Mouse (Mus musculus): Measurements from ENCODE around the gene Usp22. TPM values are rescaled to one million over a fixed set of nuclear protein-coding genes. Genes with fewer than 3 reads are reported as not detected.

The Usp22 gene
- polyA plus RNA-seq, 2 experiments: 8.2 to 12.8 TPM

DNA sequence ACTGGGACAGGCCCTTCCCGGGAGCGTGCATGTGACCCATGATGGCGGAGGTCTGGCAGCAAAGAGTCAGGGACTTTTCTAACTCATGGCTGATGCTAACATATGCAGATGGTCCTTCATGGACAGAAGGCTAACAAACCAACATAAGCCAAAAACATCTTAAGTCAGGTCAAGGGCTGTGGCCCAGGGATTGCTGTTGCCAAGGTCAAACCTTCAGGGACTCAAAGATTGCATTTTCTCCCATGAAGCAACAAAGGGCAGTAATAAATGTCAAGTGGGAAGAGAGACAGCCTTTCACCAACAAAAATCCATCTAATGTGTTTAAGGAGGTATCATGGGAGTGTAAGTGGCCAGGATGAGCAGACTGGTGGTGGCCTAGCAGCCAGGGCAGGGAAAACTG lies 31.3 kb upstream of the Usp22 start:
- no peak for DNase-seq (ENCODE audit: low read depth in 3 of 3, low spot score in 3 of 3)
- WGBS (ENCODE audit: insufficient replicate concordance): 72% methylated on average over 3 of the region's 3 CpGs
- no peaks in the 10 kb centered on the region for H3K4me1 ChIP-seq (replicated peaks; ENCODE audit: control insufficient read depth in 2 of 2, insufficient read depth in 2 of 2, low read length in 1 of 2)
- no peak overlapping the region for H3K4me2 ChIP-seq (ENCODE audit: low read depth)
- H3K4me3 ChIP-seq (ENCODE audit: insufficient read depth in 1 of 2, low read depth in 2 of 2, low read length in 2 of 2): no peak overlapping the region
- H3K27me3 ChIP-seq (ENCODE audit: control insufficient read depth, insufficient read depth, low read length): no peaks in the 10 kb centered on the region
- no peak overlapping the region for H3K9ac ChIP-seq (replicated peaks)
- TF ChIP-seq EP300 (IDR thresholded peaks at IDR 0.05; ENCODE audit: low read depth) (no peak), CTCF (IDR thresholded peaks at IDR 0.05; ENCODE audit: low read depth) (no peak)
- no peak overlapping the region for H3K27ac ChIP-seq
- no peak for ATAC-seq (ENCODE audit: insufficient read depth)
- no peaks in the 10 kb centered on the region for H3K9me3 ChIP-seq (ENCODE audit: control insufficient read depth, low read length)
- no peaks in the 10 kb centered on the region for H3K36me3 ChIP-seq (replicated peaks; ENCODE audit: control insufficient read depth, insufficient read depth, low read depth)

GRCm38 (mm10) chr11:61205167-61205950 lies 30.5 kb upstream of the Usp22 start:
- Histone ChIP-seq H3K4me2 (ENCODE audit: low read depth) (no peak overlapping the region), H3K4me3 (ENCODE audit: insufficient read depth in 1 of 2, low read depth in 2 of 2, low read length in 2 of 2) (no peak overlapping the region), H3K36me3 (replicated peaks; ENCODE audit: control insufficient read depth, insufficient read depth, low read depth) (no peaks in the 10 kb centered on the region), H3K4me1 (replicated peaks; ENCODE audit: control insufficient read depth in 2 of 2, insufficient read depth in 2 of 2, low read length in 1 of 2) (no peaks in the 10 kb centered on the region), H3K9me3 (ENCODE audit: control insufficient read depth, low read length) (no peaks in the 10 kb centered on the region), H3K9ac (replicated peaks) (no peak overlapping the region), H3K27ac (no peak overlapping the region), H3K27me3 (ENCODE audit: control insufficient read depth, insufficient read depth, low read length) (no peaks in the 10 kb centered on the region)
- DNase-seq (ENCODE audit: low read depth in 3 of 3, low spot score in 3 of 3): no peak
- TF ChIP-seq EP300 (IDR thresholded peaks at IDR 0.05; ENCODE audit: low read depth) (no peak), CTCF (IDR thresholded peaks at IDR 0.05; ENCODE audit: low read depth) (no peak)
- 75% methylated on average over 9 of the region's 10 CpGs for WGBS (ENCODE audit: insufficient replicate concordance)
- ATAC-seq (ENCODE audit: insufficient read depth): no peak

- TF ChIP-seq CTCF (IDR thresholded peaks at IDR 0.05; ENCODE audit: low read depth): no peak
- no peak for TF ChIP-seq EP300 (IDR thresholded peaks at IDR 0.05; ENCODE audit: low read depth)
- 46% methylated on average over 2 of the region's 2 CpGs for WGBS (ENCODE audit: insufficient replicate concordance)
- DNase-seq (ENCODE audit: low read depth in 3 of 3, low spot score in 3 of 3) (no peak), ATAC-seq (ENCODE audit: insufficient read depth) (no peak)
- Histone ChIP-seq H3K27me3 (ENCODE audit: control insufficient read depth, insufficient read depth, low read length) (no peaks in the 10 kb centered on the region), H3K4me2 (ENCODE audit: low read depth) (no peak overlapping the region), H3K9ac (replicated peaks) (no peak overlapping the region), H3K27ac (no peak overlapping the region), H3K4me3 (ENCODE audit: insufficient read depth in 1 of 2, low read depth in 2 of 2, low read length in 2 of 2) (no peak overlapping the region), H3K4me1 (replicated peaks; ENCODE audit: control insufficient read depth in 2 of 2, insufficient read depth in 2 of 2, low read length in 1 of 2) (no peaks in the 10 kb centered on the region), H3K9me3 (ENCODE audit: control insufficient read depth, low read length) (no peaks in the 10 kb centered on the region), H3K36me3 (replicated peaks; ENCODE audit: control insufficient read depth, insufficient read depth, low read depth) (no peaks in the 10 kb centered on the region)
These were observed 28.0 kb upstream of the Usp22 start for GRCm38 (mm10) chr11:61202810-61203209.

GRCm38 (mm10) chr11:61202186-61202585 lies 27.3 kb upstream of the Usp22 start:
- Histone ChIP-seq H3K4me2 (ENCODE audit: low read depth) (no peak overlapping the region), H3K36me3 (replicated peaks; ENCODE audit: control insufficient read depth, insufficient read depth, low read depth) (no peaks in the 10 kb centered on the region), H3K4me1 (replicated peaks; ENCODE audit: control insufficient read depth in 2 of 2, insufficient read depth in 2 of 2, low read length in 1 of 2) (no peaks in the 10 kb centered on the region), H3K9me3 (ENCODE audit: control insufficient read depth, low read length) (no peaks in the 10 kb centered on the region), H3K27me3 (ENCODE audit: control insufficient read depth, insufficient read depth, low read length) (no peaks in the 10 kb centered on the region), H3K9ac (replicated peaks) (no peak overlapping the region), H3K4me3 (ENCODE audit: insufficient read depth in 1 of 2, low read depth in 2 of 2, low read length in 2 of 2) (no peak overlapping the region), H3K27ac (no peak overlapping the region)
- no peak for TF ChIP-seq EP300 (IDR thresholded peaks at IDR 0.05; ENCODE audit: low read depth)
- TF ChIP-seq CTCF (IDR thresholded peaks at IDR 0.05; ENCODE audit: low read depth): no peak
- no peak for DNase-seq (ENCODE audit: low read depth in 3 of 3, low spot score in 3 of 3)
- 68% methylated on average over 6 of the region's 6 CpGs for WGBS (ENCODE audit: insufficient replicate concordance)
- no peak for ATAC-seq (ENCODE audit: insufficient read depth)

DNA sequence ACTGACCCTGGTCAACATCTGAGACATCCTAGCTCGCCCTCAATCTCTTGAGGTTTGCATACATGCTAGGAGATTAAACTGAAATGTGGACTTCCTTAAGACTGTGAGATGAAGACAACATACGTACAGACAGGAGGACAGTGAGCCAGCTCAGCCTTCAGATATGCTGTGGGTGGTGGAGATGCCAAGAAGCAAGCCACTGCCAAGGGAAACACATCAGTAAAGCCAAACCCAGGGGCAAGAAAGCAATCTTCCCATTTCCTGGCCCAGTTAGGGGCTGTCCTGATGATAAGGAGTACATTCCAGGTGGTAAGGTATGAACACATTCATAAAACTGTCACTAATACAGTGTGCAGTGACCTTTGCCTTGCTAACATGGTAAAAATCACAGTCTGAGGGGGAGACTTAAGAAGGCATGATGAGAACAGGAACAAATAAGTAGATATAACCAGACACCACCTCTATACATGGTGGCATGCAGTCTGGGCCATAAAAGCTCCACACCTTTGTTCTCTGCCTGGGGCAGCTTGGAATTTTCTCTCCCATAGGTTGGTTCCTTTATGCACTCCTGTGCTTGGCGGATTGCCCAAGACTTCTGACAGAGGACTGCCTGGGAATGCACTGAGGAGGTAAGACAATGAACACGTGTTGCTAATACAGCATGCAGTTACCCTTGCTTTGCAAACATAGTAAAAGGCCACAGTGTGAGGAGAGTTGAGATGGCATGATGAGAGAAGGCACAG lies 24.9 kb upstream of the Usp22 start:
- ATAC-seq (ENCODE audit: insufficient read depth): no peak
- Histone ChIP-seq H3K9me3 (ENCODE audit: control insufficient read depth, low read length) (no peaks in the 10 kb centered on the region), H3K36me3 (replicated peaks; ENCODE audit: control insufficient read depth, insufficient read depth, low read depth) (no peaks in the 10 kb centered on the region), H3K9ac (replicated peaks) (no peak overlapping the region), H3K27me3 (ENCODE audit: control insufficient read depth, insufficient read depth, low read length) (no peaks in the 10 kb centered on the region), H3K27ac (no peak overlapping the region), H3K4me1 (replicated peaks; ENCODE audit: control insufficient read depth in 2 of 2, insufficient read depth in 2 of 2, low read length in 1 of 2) (no peaks in the 10 kb centered on the region), H3K4me2 (ENCODE audit: low read depth) (no peak overlapping the region), H3K4me3 (ENCODE audit: insufficient read depth in 1 of 2, low read depth in 2 of 2, low read length in 2 of 2) (no peak overlapping the region)
- TF ChIP-seq EP300 (IDR thresholded peaks at IDR 0.05; ENCODE audit: low read depth) (no peak), CTCF (IDR thresholded peaks at IDR 0.05; ENCODE audit: low read depth) (no peak)
- 45% methylated on average over 4 of the region's 4 CpGs for WGBS (ENCODE audit: insufficient replicate concordance)
- no peak for DNase-seq (ENCODE audit: low read depth in 3 of 3, low spot score in 3 of 3)

Data from liver, embryonic 14.5 days (tissue).